Mouse (Mus musculus): ENCODE data around the gene Fzd10. TPM values are rescaled to one million over a fixed set of nuclear protein-coding genes. Genes with fewer than 3 reads are reported as not detected.

The Fzd10 gene
- total RNA-seq, 1 experiment from 2014 or later = 0.76 TPM

- peak; percentile 45 for DNase-seq
Observed at GRCm38 (mm10) chr5:128601036-128602019, 684 bp downstream of the Fzd10 start.

DNA sequence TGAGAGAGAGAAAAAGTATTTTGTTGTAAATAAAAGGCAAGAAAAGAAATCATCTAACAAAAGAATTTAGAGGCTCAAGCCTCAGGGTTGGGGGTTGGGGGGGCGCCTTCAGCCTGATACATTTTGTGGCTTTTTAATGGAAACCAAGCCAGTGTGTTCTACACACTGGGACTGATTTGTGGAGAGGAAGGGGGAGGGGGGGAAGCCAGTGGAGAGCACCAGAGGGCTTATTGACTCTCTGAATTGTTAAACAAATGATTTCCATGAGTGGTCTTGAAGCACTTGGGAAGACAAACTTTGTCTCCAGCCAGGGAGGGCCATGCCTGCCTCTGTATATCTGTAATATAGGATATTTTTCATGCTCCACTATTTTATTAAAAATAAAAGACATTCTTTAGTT is 3.0 kb downstream of the Fzd10 start:
- no peak for DNase-seq

GRCm38 (mm10) chr5:128606596-128606995 is 6.0 kb downstream of the Fzd10 start:
- no peak for DNase-seq

- DNase-seq = no peak
Observed at GRCm38 (mm10) chr5:128609091-128609490, 8.4 kb downstream of the Fzd10 start.

GRCm38 (mm10) chr5:128617621-128618020 is 17.0 kb downstream of the Fzd10 start:
- DNase-seq = no peak

GRCm38 (mm10) chr5:128619987-128620386 is 19.3 kb downstream of the Fzd10 start:
- DNase-seq = no peak

GRCm38 (mm10) chr5:128620408-128620807 is 19.8 kb downstream of the Fzd10 start:
- DNase-seq = no peak

GRCm38 (mm10) chr5:128627763-128628162 is 27.1 kb downstream of the Fzd10 start:
- no peak for DNase-seq

GRCm38 (mm10) chr5:128636648-128637047 is 36.0 kb downstream of the Fzd10 start:
- no peak for DNase-seq

DNA sequence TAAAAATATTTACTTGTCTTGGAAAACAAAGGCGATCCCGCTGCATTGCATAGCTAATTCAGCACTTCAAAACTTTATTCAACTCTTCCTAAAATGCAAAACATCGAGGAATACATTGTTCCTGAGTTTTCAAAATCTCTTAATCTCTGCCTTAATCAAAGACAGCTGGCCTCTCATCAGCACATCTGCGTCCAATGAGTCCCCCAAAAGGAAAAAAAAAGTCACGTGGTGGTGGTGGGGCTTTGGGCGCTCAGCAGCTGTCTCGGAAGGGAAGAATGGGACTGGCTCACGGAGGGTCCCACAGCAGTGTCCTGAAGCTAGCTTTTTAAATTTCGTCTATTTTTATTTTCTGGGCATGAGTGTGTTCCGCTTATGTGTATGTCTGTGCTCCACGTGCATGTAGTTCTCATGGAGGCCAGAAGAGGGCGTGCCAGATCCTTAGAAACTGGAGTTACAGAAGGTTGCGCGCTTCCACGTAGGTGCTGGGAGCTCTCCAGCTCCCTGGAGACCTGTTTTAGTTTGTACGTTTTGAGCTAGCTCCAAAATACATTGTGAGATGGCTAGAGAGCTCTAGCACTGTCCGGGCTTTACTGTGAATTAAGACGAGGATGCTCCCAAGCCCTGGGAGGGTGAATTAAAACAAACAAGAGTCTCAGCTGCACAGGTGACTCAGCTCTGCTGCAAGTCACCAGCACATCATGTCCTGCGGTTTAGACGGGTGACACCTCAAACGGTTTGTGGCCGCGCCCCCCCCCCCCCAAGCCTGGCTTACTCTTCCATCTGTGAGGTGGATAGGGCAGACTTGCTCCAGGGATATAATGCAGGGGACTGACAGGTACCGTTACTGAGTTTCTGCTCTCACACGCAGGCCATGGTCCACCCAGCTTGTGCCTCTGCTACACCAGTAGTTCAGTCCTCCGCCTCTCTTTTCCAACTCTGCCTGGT is 36.7 kb downstream of the Fzd10 start:
- DNase-seq = no peak

GRCm38 (mm10) chr5:128638716-128639115 is 38.1 kb downstream of the Fzd10 start:
- DNase-seq = no peak

GRCm38 (mm10) chr5:128643065-128643464 is 42.4 kb downstream of the Fzd10 start:
- DNase-seq = no peak

- DNase-seq = no peak
Observed at GRCm38 (mm10) chr5:128645720-128646119, 45.1 kb downstream of the Fzd10 start.

- no peak for DNase-seq
Observed at GRCm38 (mm10) chr5:128646286-128646685, 45.6 kb downstream of the Fzd10 start.

DNA sequence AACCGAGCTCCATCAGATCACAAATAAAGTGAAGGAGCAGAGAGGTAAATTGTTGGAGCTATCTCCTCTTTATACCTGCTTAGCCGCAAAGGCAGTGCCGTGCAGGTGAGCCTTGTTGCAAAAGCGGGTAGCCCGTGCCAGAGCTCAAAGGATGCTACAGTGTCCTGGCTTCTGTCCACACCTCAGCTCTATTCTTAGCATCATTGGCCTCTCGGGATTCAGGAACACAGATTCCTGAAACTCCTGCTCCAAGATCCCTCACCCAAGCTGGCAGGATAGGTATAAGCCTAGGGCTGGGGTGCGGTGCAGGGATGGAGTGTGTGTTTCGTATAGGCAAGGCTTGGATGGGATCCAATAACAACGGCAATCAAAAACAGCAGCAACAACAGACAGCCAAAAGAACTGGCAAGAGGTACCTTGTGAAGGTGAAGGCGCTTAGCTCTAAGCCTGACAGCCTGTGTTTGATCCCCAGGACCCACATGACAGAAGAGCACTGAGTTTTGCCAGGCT is 46.6 kb downstream of the Fzd10 start:
- DNase-seq = no peak

DNA sequence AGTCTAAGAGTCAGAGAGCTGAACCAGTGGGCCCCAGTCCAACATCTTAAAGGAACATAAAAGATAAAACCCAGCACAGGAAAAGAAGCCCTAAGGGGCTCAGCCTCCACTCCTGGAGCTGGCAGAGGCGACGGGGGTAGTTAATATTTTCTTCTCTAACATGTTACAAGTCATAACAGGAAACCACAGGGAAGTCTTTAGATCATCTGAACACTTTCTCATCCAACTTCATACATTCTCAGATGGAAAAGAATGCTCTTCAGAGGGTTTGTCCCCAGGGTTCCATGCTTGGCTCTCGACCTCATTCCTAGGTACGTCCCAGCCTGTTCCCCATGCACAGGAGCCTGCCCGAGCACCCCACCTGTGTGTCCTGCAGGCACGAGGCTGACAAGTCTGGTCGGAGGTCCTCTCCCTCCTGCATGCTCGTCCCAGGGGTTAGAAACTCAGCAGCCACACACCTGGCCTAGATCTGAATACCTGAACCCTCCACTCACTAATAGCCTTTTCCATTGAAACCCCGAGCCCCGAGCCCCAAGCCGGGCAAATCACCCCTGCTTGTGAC is 48.8 kb downstream of the Fzd10 start:
- DNase-seq = no peak

Other genes with a start within 250 kb of the Fzd10 start
- not detected in 2 replicates for gene Tmem132d, start 167.8 kb upstream of the Fzd10 start, total RNA-seq (2021)
- gene Piwil1, start 101.7 kb downstream of the Fzd10 start, total RNA-seq (2021) = not detected in 2 replicates